Mouse (Mus musculus) CH12.LX (cell line): ENCODE measurements around the gene Mgat4c. TPM values are rescaled to one million over a fixed set of nuclear protein-coding genes. Genes with fewer than 3 reads are reported as not detected.

Experiments
- DNase-seq: peaks from one replicate; pipeline ENCODE4 v3.0.0-alpha.2; 2013; ENCODE audit errors: extremely low read depth
- H3K27ac ChIP-seq: 2 replicates; pipeline ENCODE4 v1.5.1; 2012; ENCODE audit warnings: low read depth, mild to moderate bottlenecking, control low read depth, moderate library complexity; ENCODE audit not compliant: insufficient read depth
- H3K27me3 ChIP-seq: replicated peaks from 2 replicates; pipeline ENCODE3; 2012; ENCODE audit warnings: inconsistent platforms
- H3K36me3 ChIP-seq, 2 experiments: replicated peaks in 1 of 2; 2 replicates each; pipeline versions ENCODE3 to v1.6.1; 2012; ENCODE audit warnings: inconsistent platforms in 1 of 2, low read length in 1 of 2, mild to moderate bottlenecking in 1 of 2, mixed read lengths in 1 of 2, moderate library complexity in 1 of 2; ENCODE audit not compliant: control insufficient read depth in 1 of 2, insufficient read depth in 1 of 2
- H3K4me1 ChIP-seq, 2 experiments: 2 replicates each; pipeline ENCODE4 v1.6.1; 2012; ENCODE audit warnings: inconsistent platforms in 1 of 2, moderate library complexity in 1 of 2; ENCODE audit not compliant: insufficient read depth in 2 of 2, control insufficient read depth in 1 of 2
- H3K4me2 ChIP-seq: 2 replicates; pipeline ENCODE4 v1.6.1; 2012; ENCODE audit warnings: low read depth, mild to moderate bottlenecking, control low read depth; ENCODE audit not compliant: poor library complexity, insufficient read depth, severe bottlenecking
- H3K4me3 ChIP-seq, 3 experiments: fragments of 150-350 bp in 1 of 3; sonication (generic) in 1 of 3; replicated peaks in 1 of 3; 2 replicates each; pipeline versions ENCODE3 to v1.5.1; 2011 to 2012; ENCODE audit warnings: low read depth in 2 of 3, low read length in 2 of 3, mild to moderate bottlenecking in 2 of 3, moderate library complexity in 2 of 3, control low read depth in 1 of 3, improper control_type of control experiment in 1 of 3, inconsistent platforms in 1 of 3, mixed read lengths in 1 of 3; ENCODE audit not compliant: poor library complexity in 1 of 3
- H3K79me2 ChIP-seq: replicated peaks from 2 replicates; pipeline ENCODE4 v1.6.1; 2012; ENCODE audit warnings: mild to moderate bottlenecking, moderate library complexity; ENCODE audit not compliant: control insufficient read depth, poor library complexity, insufficient read depth, severe bottlenecking; ENCODE audit errors: extremely low read depth
- H3K9ac ChIP-seq: 2 replicates; pipeline ENCODE4 v1.6.1; 2012; ENCODE audit warnings: low read depth, mild to moderate bottlenecking, control low read depth, moderate library complexity; ENCODE audit not compliant: insufficient read depth
- H3K9me3 ChIP-seq: replicated peaks from 2 replicates; pipeline ENCODE3; 2012; ENCODE audit warnings: low read length, inconsistent platforms, mixed read lengths
- CHD2 ChIP-seq: IDR thresholded peaks from 2 replicates; pipeline ENCODE4 v1.6.1; 2011; ENCODE audit warnings: low read length, improper control_type of control experiment
- CTCF ChIP-seq, 2 experiments: IDR thresholded peaks in 1 of 2; conservative IDR thresholded peaks in 1 of 2; 2 replicates each; pipeline ENCODE4 v1.5.1; 2011 to 2012; ENCODE audit warnings: low read depth in 2 of 2, low read length in 2 of 2, improper control_type of control experiment in 1 of 2, inconsistent platforms in 1 of 2, mild to moderate bottlenecking in 1 of 2, moderate library complexity in 1 of 2
- E2F4 ChIP-seq: IDR thresholded peaks from 2 replicates; pipeline ENCODE4 v1.6.1; 2011; ENCODE audit warnings: low read depth, low read length, improper control_type of control experiment; ENCODE audit not compliant: insufficient replicate concordance
- ELF1 ChIP-seq: IDR thresholded peaks from 2 replicates; pipeline ENCODE4 v1.6.1; 2014; ENCODE audit warnings: low read depth, mild to moderate bottlenecking, inconsistent platforms, low read length, improper control_type of control experiment
- GABPA ChIP-seq: IDR thresholded peaks from 2 replicates; pipeline ENCODE4 v1.6.1; 2012; ENCODE audit warnings: low read depth, low read length, improper control_type of control experiment, inconsistent platforms; ENCODE audit not compliant: insufficient replicate concordance
- JUND ChIP-seq: conservative IDR thresholded peaks from 2 replicates; pipeline ENCODE4 v1.6.1; 2011; ENCODE audit warnings: low read depth, low read length, improper control_type of control experiment
- MAX ChIP-seq: IDR thresholded peaks from 2 replicates; pipeline ENCODE4 v1.6.1; 2011; ENCODE audit warnings: low read length, improper control_type of control experiment
- MAZ ChIP-seq: IDR thresholded peaks from 2 replicates; pipeline ENCODE4 v1.6.1; 2012; ENCODE audit warnings: low read depth, mild to moderate bottlenecking, inconsistent platforms, low read length, improper control_type of control experiment, moderate library complexity
- MXI1 ChIP-seq: IDR thresholded peaks from 2 replicates; pipeline ENCODE4 v1.6.1; 2011; ENCODE audit warnings: mild to moderate bottlenecking, low read depth, low read length, improper control_type of control experiment
- POLR2AphosphoS2 ChIP-seq: IDR thresholded peaks from 2 replicates; pipeline ENCODE4 v1.6.1; 2011; ENCODE audit warnings: low read depth, low read length, improper control_type of control experiment
- RAD21 ChIP-seq: IDR thresholded peaks from 2 replicates; pipeline ENCODE4 v1.6.1; 2011; ENCODE audit warnings: low read depth, mild to moderate bottlenecking, low read length, improper control_type of control experiment, moderate library complexity
- SMC3 ChIP-seq: IDR thresholded peaks from 2 replicates; pipeline ENCODE4 v1.6.1; 2011; ENCODE audit warnings: low read depth, low read length, improper control_type of control experiment
- TBP ChIP-seq: conservative IDR thresholded peaks from 2 replicates; pipeline ENCODE4 v1.6.1; 2011; ENCODE audit warnings: low read depth, low read length, improper control_type of control experiment
- UBTF ChIP-seq: IDR thresholded peaks from 2 replicates; pipeline ENCODE4 v1.6.1; 2012; ENCODE audit warnings: low read depth, mild to moderate bottlenecking, inconsistent platforms, low read length, improper control_type of control experiment, moderate library complexity
- USF1 ChIP-seq: IDR thresholded peaks from 2 replicates; pipeline ENCODE4 v1.6.1; 2014; ENCODE audit warnings: low read depth, mild to moderate bottlenecking, inconsistent platforms, low read length, improper control_type of control experiment
- USF2 ChIP-seq: conservative IDR thresholded peaks from 2 replicates; pipeline ENCODE4 v1.6.1; 2011; ENCODE audit warnings: low read depth, low read length, improper control_type of control experiment
- ZMIZ1 ChIP-seq: IDR thresholded peaks from 2 replicates; pipeline ENCODE4 v1.6.1; 2012; ENCODE audit warnings: low read depth, mild to moderate bottlenecking, inconsistent platforms, low read length, improper control_type of control experiment
- ZNF384 ChIP-seq: IDR thresholded peaks from 2 replicates; pipeline ENCODE4 v1.6.1; 2012; ENCODE audit warnings: low read depth, low read length, improper control_type of control experiment, inconsistent platforms
- dilution Hi-C: fragments of 300-500 bp; cut with MboI; formaldehyde crosslinking; loops from 2 replicates; pipeline ENCODE4 v1.14.3; 2020; ENCODE audit warnings: low sequenced_read_pairs; ENCODE audit not compliant: extremely low pct_unique_long_range_greater_than_20kb, extremely low pct_ligation_motif_present
- in situ Hi-C: fragments of 300-500 bp; cut with MboI; formaldehyde crosslinking; loops from 3 replicates; pipeline ENCODE4 v1.14.3; 2019; ENCODE audit warnings: low sequenced_read_pairs, low pct_ligation_motif_present, low pct_unique_long_range_greater_than_20kb, mixed read lengths
- polyA plus RNA-seq: library from polyadenylated mRNA; unstranded; fragments of >175 nt; gene quantifications from 2 replicates; pipeline ENCODE4 v1.2.1, GENCODE M21; 2012; ENCODE audit warnings: low read depth; ENCODE audit not compliant: insufficient read length
- total RNA-seq, 2 experiments: library from RNA; depleted of rRNA; stranded (reverse); fragments of 300-350 nt in 1 of 2; fragments of >200 nt in 1 of 2; gene quantifications; 2 replicates each; pipeline ENCODE4 v1.2.3; 2012 to 2014

Mgat4c gene
- total and polyA plus RNA-seq, 3 experiments, result not detected

DNA sequence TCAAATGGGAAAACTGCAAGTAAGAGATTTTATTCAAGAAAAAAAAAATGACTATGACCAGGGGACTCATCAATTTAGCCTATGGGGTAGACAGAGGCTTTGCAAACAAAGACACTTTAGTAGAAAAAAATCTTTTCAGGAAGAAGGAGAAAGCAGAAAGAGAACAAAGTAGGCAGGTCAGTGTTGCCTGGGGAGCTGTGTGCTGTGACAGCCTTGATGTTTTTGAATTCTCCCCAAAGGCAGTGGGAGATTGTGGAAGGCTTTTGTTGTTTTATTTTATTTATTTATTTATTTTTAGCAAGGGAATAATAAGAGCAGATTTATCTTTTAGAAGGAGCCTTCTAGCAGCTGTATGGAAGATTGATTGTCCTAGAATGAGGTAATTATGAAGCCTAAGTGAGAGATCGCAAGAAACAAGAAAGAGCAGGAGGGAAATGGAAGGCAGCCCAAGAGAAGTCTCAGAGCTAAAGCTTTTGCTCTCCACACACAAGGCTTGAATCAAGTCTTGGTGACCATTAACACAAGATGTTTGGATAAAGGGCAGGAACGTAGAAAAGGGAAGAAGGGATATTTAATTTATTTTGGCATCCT lies 375.8 kb downstream of the Mgat4c start:
- Histone ChIP-seq H3K27ac (no peak overlapping the region), H3K79me2 (no peaks in the 10 kb centered on the region), H3K4me3 (no peak overlapping the region), H3K4me2 (no peak overlapping the region), H3K27me3 (no peaks in the 10 kb centered on the region), H3K4me1 (no peaks in the 10 kb centered on the region), H3K36me3 (no peaks in the 10 kb centered on the region), H3K9ac (no peak overlapping the region), H3K9me3 (peaks cover 8% of the 10 kb centered on the region)
- TF ChIP-seq MAX, result no peak
- TF ChIP-seq, all 38 proteins: peak for 0
- in situ Hi-C loops (no loop called here), dilution Hi-C loops (no loop called here)
- no peak for DNase-seq

DNA sequence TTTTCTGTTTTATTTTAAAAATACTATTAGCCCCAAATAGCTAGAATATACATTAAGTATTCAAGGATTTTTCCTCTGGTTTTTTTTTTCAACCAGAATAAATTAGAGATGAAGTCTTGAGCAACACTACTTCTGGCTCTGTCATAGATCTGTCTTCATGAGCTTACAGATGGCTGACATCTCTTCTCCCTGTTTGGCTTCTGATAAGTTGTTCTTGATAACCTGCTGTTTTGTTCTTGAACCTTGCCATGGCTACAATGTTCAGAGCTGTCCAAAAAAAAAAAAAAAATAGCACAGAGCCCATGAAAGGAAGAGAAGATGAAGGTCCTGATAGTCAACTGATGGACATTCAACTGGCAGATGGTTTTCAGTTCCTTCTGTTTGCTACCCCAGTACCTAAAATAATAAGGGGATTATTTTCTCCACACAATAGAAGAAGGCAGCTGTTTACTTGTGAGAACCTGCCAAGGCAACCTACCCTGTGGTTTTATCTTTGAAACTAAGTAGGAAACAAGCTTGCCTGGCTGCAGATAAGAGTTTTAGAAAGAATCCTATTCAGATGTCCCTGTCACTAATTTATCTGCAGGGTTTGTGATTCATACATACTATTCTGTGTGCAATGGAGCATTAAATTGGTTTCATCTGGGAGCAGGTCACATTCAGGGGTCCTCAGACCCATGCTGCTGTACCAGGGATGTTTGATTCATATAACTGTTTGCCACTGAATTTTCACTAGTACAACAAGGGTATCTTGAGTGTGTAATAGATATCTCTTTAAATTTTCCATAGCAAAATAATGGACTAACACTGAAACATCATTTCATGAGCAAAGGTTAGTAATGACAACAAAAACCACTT lies 393.5 kb downstream of the Mgat4c start:
- no peaks in the 10 kb centered on the region for H3K27me3 ChIP-seq

GRCm38 (mm10) chr10:102123153-102123552 lies 441.9 kb downstream of the Mgat4c start:
- no peaks in the 10 kb centered on the region for H3K36me3 ChIP-seq
- no peaks in the 10 kb centered on the region for H3K79me2 ChIP-seq
- no peaks in the 10 kb centered on the region for H3K4me1 ChIP-seq
- no peak for TF ChIP-seq CHD2
- TF ChIP-seq ELF1, result no peak
- TF ChIP-seq CTCF (conservative IDR thresholded peaks at IDR 0.05 in 1 of 2, IDR thresholded peaks at IDR 0.05 in 1 of 2; ENCODE audit: low read depth in 2 of 2, low read length in 2 of 2), result no peak
- TF ChIP-seq UBTF, result no peak
- no peak for TF ChIP-seq MAZ
- TF ChIP-seq GABPA, result no peak
- TF ChIP-seq SMC3, result no peak
- no peak for TF ChIP-seq TBP
- TF ChIP-seq E2F4, result no peak
- TF ChIP-seq USF1, result no peak
- TF ChIP-seq USF2, result no peak
- no peak for TF ChIP-seq MXI1
- no peak for TF ChIP-seq JUND
- in situ Hi-C loops, result no loop called here
- H3K9me3 ChIP-seq, result peaks cover 27% of the 10 kb centered on the region
- no peak for DNase-seq
- H3K27me3 ChIP-seq, result no peaks in the 10 kb centered on the region
- no peak overlapping the region for H3K9ac ChIP-seq
- H3K4me3 ChIP-seq, result no peak overlapping the region
- no peak overlapping the region for H3K27ac ChIP-seq
- dilution Hi-C loops, result no loop called here
- H3K4me2 ChIP-seq, result no peak overlapping the region

More for the DNA sequence above, 393.5 kb downstream of the Mgat4c start:
- no peak overlapping the region for H3K4me2 ChIP-seq
- no peaks in the 10 kb centered on the region for H3K79me2 ChIP-seq
- H3K4me3 ChIP-seq, result no peak overlapping the region
- no peak overlapping the region for H3K27ac ChIP-seq
- in situ Hi-C loops (no loop called here), dilution Hi-C loops (no loop called here)
- H3K4me1 ChIP-seq, result no peaks in the 10 kb centered on the region
- DNase-seq, result no peak
- TF ChIP-seq USF1 (no peak), ZMIZ1 (no peak), POLR2AphosphoS2 (no peak), SMC3 (no peak), RAD21 (no peak), ZNF384 (no peak), GABPA (no peak)
- H3K9ac ChIP-seq, result no peak overlapping the region
- no peaks in the 10 kb centered on the region for H3K36me3 ChIP-seq
- H3K9me3 ChIP-seq, result peaks cover 11% of the 10 kb centered on the region
